10 mouse cellular contexts compared by ENCODE assay signal in the genomic region with DNA sequence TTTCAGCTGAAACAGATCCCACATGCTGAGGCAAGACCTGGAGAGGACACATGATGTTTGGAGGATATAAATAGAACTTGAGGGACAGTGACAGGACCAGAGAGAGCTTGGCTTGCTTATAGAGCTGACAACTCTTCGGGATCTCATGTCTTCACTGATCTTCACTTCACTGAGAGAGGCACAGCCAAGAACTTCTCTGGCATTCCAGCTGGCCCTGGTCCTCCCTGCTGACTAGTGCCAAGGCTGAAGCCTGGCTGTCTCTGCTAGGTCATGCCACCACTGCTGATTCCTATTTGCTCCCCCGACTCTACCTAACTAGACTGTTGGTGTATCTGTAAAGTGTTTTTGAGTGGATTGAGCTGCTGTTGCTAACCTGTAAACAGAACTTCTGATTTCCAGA.
"Had no signal": no experiment of that assay in that cellular context is flagged by ENCODE, and none has a peak within 500 bp of the region (broad histone marks: within the 10 kb centered on the region; RNA-seq: fewer than 3 reads in every experiment).

No protein-coding gene starts in this region.

- DNase-seq: kidney, postnatal 10 days; kidney, postnatal 4 days; left cerebral cortex, postnatal 4 days; lung, embryonic 14.5 days; lung, postnatal 10 days; lung, postnatal 4 days; midbrain, embryonic 14.5 days; spleen, adult 18-20 months; thymus, adult 18-20 months; thymus, postnatal 14 days had no signal
